Mouse (Mus musculus) left cerebral cortex, postnatal 14 days (tissue): ENCODE measurements around the gene Wwp2. TPM values are rescaled to one million over a fixed set of nuclear protein-coding genes. Genes with fewer than 3 reads are reported as not detected.

Experiments
- DNase-seq, 2 experiments: peaks; one replicate each; pipeline ENCODE4 v3.0.0; 2021 to 2022; ENCODE audit warnings: low spot score in 2 of 2, mixed read lengths in 1 of 2
- intact Hi-C: fragments of 180-260 bp; cut with DNase I; formaldehyde crosslinking; loops from one replicate; pipeline ENCODE4 v1.15.1; 2025
- microRNA-seq, 2 experiments: library from miRNA; unstranded; fragments of <30 nt; microRNA quantifications; one replicate each; pipeline ENCODE4 v1.2.0; 2022
- total RNA-seq, 2 experiments: library from RNA; stranded (reverse); gene quantifications; 2 replicates each; pipeline ENCODE4 v1.2.3; 2021

The Wwp2 gene
- total RNA-seq, 2 experiments from 2014 or later: 31.7 to 36.2 TPM

GRCm38 (mm10) chr8:107581536-107581935 is 145.4 kb downstream of the Wwp2 start:
- intact Hi-C loops: no loop called here

DNA sequence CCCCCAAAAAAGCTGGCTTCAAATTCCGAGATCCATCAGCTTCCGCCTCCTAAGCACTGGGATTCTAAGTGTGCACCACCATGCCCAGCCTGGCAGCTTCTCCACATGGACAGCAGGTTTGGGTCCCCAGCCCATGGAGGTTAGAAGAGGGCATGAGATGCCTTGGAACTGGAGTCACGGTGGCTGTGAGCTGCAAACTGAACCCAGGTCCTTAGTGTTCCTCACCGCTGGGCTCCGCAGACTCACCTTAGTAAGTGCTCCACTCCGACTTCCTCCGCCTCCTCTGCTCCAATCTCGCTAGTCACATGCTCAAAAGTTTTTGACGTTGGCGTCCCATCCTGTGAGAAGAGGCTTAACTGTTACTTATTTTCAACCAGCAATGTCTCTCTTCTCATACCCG is 146.0 kb downstream of the Wwp2 start:
- no peak for DNase-seq
- intact Hi-C loops: no loop called here

More at GRCm38 (mm10) chr8:107581536-107581935, 145.4 kb downstream of the Wwp2 start:
- no peak for DNase-seq

- intact Hi-C loops: no loop called here
- DNase-seq: no peak
Observed at GRCm38 (mm10) chr8:107587429-107587994, 151.3 kb downstream of the Wwp2 start.

GRCm38 (mm10) chr8:107587995-107588780 is 152.0 kb downstream of the Wwp2 start, which contains the start of gene Psmd7:
Psmd7 (minus strand) TSS chr8:107588464.
- intact Hi-C loops: no loop called here
- peak; percentile 90 to 92 for DNase-seq

DNA sequence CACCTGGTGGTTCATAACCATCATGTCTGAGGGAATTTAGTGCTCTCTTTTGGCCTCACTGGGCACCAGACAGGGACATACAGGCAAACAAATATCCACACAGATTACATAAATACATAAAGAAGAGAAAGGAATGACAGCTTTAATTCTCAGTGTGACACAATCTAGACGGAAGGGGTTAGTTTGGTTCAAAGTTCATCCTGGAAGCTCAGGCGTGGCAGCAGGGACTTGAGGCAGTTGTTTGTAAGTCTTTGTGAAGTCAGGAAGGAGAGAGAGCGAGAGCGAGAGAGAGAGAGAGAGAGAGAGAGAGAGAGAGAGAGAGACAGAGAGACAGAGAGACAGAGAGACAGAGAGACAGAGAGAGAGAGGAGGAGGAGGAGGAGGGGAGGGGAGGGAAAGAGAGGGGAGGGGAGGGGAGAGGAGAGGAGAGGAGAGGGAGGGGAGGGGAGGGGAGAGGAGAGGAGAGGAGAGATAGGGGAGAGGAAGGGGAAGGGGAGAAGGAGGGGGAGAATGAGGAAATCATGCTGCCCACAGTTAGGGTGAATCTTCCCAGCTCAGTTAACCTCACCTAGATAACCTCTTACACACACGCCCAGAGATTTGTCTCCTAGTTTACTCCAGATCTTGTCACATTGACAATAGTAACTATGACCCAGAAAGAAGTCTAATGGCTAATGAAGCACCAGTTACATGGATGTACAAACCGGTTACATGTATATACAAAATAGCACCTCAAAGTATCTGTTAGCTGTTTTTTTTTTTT is 158.0 kb downstream of the Wwp2 start:
- no peak for DNase-seq
- intact Hi-C loops: no loop called here

DNA sequence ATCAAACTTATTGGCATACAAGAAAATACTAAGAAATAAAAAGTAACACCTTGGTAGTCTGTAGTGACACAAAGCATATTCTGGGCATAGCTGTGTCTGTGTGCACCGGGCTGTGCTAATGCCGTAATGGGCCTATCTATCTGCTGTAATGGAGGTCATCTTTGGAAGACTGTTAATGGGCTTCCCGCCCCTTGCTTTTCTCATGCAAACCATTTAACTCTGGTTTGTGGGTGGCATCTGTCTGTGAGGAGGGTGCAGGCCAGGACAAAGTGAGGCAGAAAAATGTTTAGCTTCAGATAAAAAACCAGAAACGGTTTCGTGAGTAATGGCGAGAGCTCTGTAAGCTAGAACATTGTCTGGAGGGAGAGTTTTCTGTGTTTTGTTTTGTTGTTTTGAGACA is 158.7 kb downstream of the Wwp2 start:
- intact Hi-C loops: no loop called here
- no peak for DNase-seq

DNA sequence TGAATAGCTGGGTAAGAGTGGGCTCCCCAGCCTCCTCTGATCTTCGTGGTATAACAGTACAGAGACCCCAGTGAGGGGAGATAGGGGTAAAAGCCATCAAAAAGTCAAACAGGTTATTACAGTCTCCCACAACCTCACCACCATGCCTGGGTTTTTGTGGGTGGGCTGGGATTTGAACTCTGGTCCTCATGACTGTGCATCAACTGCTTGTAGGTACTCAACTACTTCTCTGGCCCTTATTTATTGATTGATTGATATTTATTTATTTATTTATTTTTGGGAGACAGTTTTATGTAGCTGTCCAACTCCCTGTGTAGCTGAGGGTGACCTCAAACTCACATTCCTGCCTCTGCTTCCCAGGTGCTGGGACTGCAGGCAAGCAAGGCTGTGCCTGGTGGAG is 161.6 kb downstream of the Wwp2 start:
- no peak for DNase-seq
- intact Hi-C loops: no loop called here

DNA sequence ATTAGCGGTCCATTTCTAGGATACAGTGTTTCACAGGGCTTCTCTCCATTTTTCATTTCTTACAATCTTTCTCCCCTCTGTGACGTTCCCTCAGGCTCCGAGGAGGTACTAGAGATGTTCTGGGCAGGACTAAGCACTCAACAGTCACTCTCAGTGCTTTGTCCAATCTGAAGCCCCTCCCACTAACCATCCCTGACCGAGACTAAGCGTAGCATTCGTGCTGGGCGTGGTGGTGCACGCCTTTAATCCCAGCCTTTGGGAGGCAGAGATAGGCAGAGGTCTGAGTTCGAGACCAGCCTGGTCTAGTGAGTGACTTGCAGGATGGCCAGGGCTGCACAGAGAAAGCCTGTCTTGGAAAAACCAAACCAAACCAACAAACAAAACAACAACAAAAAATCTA is 163.5 kb downstream of the Wwp2 start:
- no peak for DNase-seq
- intact Hi-C loops: loop anchor here (10.0 kb wide), 1 partner anchor 345 kb away; the partner anchor contains the start of gene Zfhx3

DNA sequence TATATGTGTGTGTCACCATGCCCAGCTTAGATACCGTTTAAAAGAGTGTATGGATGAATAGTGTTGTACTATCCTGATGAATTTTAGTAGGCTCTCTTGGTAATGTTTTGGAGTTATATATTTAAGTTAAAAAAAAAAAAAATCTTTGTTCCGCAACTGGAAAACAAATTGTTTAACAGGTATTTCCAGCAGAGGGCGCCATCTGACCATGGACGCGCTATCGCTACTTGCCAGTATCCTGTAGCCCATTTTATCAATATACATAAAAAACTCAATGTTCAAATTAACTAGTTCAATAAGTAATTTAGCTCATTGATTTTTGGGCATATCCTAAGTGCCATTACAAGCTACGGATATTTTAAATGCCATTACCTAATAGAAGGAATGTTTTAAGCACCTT is 166.9 kb downstream of the Wwp2 start:
- intact Hi-C loops: loop anchor here (10.0 kb wide), 1 partner anchor 342 kb away; the partner anchor contains the start of gene Zfhx3
- peak; percentile 60 to 81 for DNase-seq

Small RNA genes lying within 50 kb of the gene (microRNA-seq; reads per million reads assigned to microRNA genes)
- gene Mir140: 709 to 927 reads per million in 2 experiments

Other genes starting within 250 kb of the Wwp2 start
- 10 to 100 TPM; 35.6 to 45.5 TPM for gene Nfat5, start 142.9 kb upstream of the Wwp2 start, total RNA-seq
- gene Nqo1, start 33.2 kb upstream of the Wwp2 start, total RNA-seq: 1 to 10 TPM; 3.2 to 4.1 TPM
- gene Nob1, start 11.3 kb upstream of the Wwp2 start, total RNA-seq: 10 to 100 TPM; 33.3 to 34.6 TPM
- 100 to 1,000 TPM; 106 TPM for gene Psmd7, start 152.1 kb downstream of the Wwp2 start, total RNA-seq